Mouse (Mus musculus) heart, postnatal 36 days (tissue): ENCODE data around the gene Nubp1. TPM values are rescaled to one million over a fixed set of nuclear protein-coding genes. Genes with fewer than 3 reads are reported as not detected.

Experiments
- DNase-seq, 2 experiments: peaks; one replicate each; pipeline ENCODE4 v3.0.0; 2021 to 2022
- intact Hi-C: fragments of 180-260 bp; cut with DNase I; formaldehyde crosslinking; loops from one replicate; pipeline ENCODE4 v1.15.1; 2025
- total RNA-seq, 2 experiments: library from RNA; stranded (reverse); gene quantifications; 2 replicates each; pipeline ENCODE4 v1.2.3; 2021

The Nubp1 gene
- total RNA-seq, 2 experiments from 2014 or later: 8.9 to 9.0 TPM

GRCm38 (mm10) chr16:10415976-10416375 lies 4.2 kb downstream of the Nubp1 start:
- intact Hi-C loops: loop anchor here (2.0 kb wide), 1 partner anchor 105 kb away; no protein-coding TSS in a partner anchor

GRCm38 (mm10) chr16:10416866-10417265 lies 5.1 kb downstream of the Nubp1 start:
- intact Hi-C loops: loop anchor here (2.0 kb wide), 1 partner anchor 104 kb away; no protein-coding TSS in a partner anchor
- DNase-seq: no peak

More at GRCm38 (mm10) chr16:10415976-10416375, 4.2 kb downstream of the Nubp1 start:
- peak; percentile 22 to 58 for DNase-seq

DNA sequence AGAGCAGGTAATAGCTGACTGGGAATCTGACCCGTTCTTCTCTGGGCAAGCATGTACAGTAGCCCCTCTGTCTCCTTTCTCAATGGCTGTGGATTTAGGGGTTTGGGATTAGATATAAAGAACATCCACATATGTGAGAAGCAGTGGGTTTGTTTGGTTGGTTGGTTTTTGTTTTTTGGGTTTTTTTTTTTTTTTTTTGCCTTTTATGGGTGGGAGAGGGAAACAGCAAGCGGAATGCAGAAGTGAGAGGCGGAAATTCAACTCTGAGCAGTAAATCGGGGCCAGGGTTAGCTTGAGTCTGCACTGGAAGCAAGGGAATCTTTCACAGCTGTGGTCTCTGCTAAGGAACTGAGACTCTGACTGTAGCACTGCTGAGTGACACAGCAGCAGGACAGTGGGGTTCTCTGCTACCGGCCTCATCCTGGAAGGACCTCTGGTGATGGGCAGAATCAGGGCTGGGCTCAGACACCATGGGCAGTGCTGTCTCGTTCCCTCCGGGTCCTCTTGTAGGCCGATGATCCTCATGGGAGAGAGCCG lies 6.0 kb downstream of the Nubp1 start:
- intact Hi-C loops: loop anchor here (2.0 kb wide), 1 partner anchor 103 kb away; no protein-coding TSS in a partner anchor
- no peak for DNase-seq

DNA sequence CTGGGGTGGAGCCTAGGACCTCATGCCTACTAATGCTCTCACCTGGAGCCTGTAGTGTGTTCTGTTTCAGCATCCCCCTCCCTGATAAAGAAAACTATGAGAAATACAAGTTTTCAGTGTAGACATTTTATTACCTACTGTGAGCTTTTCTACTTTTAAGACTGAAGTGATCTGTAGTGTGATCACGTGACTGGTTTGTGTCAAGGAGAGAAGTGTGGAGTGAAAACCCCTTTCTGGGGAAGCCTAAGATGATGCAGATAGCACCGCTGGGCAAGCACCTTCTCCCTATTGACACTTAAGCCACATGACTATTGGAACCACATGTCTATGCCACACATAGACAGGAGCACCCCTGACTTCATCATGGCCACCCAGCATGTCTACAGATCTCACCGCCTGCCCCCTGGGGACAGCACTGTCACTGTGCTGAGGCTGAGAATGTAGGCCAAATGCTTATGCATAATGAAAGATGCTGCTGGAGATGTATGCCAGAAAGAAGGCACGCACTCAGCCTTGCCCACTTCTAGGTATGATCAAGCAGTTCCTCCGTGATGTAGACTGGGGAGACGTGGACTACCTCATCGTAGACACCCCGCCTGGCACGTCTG lies 8.8 kb downstream of the Nubp1 start:
- intact Hi-C loops: no loop called here
- no peak for DNase-seq

DNA sequence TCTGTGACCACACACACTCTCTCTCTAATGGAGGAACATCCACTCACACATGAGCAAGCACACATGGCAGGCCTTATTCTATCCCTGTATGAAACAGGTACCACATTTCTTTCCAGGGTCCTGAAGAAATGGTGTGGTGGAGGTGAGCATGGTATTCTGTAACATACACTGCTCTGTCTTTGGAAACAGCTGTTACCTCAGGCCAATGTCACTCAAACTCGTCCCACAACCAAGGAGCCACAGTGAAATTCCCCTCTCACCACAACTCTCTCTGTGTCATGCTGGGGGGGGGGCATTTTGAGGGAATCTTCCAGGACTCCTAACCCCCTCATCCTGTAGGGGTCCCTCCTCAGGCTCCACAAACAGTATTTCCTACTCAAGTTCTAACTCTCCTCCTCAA lies 20.2 kb downstream of the Nubp1 start:
- no peak for DNase-seq
- intact Hi-C loops: no loop called here

DNA sequence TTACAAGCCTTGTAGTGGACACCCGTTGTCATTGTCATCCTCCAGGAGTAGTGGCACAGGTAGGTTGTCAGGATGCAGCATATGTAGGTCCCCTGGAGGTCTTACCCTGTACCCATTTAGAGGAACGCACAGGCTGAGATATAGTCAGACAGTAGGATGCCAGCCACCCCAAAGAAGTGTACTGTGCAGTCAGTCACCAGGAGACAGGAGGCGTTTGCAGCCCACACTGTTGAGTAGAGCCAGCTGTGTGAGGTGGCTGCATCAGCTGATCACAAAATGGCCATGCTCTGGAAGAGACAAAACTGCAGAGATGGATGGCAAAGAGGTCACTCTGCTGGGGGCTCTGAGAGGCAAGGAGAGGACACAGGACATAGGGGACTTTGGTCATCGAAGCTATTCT lies 20.6 kb downstream of the Nubp1 start:
- intact Hi-C loops: no loop called here
- DNase-seq: no peak

DNA sequence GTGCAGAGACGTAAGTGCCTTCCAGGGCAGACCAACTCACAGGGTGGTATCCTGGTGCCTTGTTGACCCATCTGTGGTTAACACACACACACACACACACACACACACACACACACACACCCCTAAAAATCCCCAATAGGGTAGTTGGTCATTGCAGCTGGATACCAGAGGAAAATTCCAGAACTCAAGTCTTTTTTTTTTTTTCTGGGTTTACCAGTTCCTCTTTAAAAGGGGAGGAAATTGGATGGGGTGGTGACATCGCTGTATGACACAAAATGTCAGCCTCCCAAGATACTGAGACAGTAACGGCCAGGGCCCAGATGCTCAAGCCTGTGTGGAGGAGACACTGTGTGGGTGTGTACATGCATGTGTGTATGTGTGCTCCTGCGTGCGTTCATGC lies 21.6 kb downstream of the Nubp1 start:
- intact Hi-C loops: no loop called here
- no peak for DNase-seq

- intact Hi-C loops: no loop called here
- DNase-seq: no peak
These were observed 24.4 kb downstream of the Nubp1 start for GRCm38 (mm10) chr16:10436166-10436565.

DNA sequence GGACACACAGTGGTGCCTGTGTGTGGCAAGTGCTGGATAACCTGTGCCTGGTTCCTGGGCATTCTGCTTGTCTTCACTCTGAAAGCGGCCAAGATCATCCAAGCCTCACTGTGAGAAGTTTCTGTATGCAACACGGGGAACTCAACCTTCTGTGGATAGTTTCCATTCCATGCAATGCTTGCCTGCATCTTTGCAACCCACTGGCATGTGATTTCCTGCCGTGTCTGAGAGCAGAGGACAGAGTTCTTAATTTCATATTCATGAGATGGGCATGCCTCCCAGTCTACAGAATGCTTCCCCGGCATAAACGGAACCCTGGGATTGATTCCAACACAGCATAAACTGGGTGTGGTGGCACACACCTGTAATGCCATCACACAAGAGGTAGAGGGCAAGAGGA lies 26.3 kb downstream of the Nubp1 start:
- intact Hi-C loops: no loop called here
- DNase-seq: no peak

DNA sequence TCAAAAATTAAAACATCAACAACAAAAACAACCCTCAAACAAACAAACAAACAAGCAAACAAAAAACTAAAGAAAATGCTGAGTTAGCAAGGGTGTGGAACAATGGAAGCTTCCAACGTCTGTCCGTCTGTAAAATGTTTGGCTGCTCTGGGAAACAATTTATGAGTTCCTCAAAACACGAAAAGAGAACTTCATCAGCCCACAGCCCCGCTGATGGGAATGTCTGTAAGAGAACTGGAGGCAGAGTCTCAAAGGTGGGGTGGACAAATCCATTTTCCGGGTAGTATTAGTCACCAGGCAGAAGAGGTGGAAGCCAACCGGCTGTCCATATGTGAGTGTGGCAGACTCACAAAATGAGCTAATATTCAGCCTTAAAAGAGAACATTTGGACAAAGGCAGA lies 29.6 kb downstream of the Nubp1 start:
- intact Hi-C loops: no loop called here
- no peak for DNase-seq

DNA sequence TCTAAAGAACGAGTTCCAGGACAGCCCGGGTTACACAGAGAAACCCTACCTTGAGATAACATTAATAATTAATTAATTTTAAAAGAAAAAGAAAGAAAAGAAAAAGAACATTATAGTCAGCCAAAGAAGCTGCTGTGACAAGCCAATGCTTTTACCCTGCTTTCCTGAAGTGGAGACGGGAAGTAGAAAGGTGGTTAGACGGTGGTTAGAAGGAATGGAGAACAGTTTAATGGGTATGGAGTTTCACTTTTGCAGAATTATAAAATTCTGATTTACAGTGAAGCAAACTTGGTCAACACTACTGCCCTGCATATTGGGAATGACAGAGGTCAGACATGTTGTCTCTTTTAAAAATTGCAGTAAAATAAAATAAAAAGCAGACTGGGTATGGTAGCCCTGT lies 30.0 kb downstream of the Nubp1 start:
- intact Hi-C loops: no loop called here
- DNase-seq: no peak

DNA sequence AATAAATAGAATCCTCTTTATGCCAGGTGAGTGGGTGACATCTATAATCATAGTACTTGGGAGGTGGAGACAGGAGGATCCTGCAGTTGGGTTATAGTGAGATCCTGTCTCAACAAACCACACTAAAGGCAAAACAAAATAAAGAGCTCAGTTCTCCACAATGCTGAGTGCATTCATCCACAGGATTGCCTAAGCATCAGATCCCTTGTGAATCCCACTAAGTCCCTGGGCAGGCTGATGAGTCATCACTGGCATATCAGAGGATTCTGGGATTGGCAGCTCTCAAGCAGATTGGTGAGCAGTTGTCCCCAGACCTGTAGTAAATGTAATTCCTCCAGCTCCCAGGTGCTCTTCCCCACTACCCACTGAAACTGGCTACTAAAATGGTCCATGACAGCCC lies 32.0 kb downstream of the Nubp1 start:
- no peak for DNase-seq
- intact Hi-C loops: no loop called here

- intact Hi-C loops: no loop called here
- DNase-seq: no peak
These were observed 35.0 kb downstream of the Nubp1 start for GRCm38 (mm10) chr16:10446573-10447263.

DNA sequence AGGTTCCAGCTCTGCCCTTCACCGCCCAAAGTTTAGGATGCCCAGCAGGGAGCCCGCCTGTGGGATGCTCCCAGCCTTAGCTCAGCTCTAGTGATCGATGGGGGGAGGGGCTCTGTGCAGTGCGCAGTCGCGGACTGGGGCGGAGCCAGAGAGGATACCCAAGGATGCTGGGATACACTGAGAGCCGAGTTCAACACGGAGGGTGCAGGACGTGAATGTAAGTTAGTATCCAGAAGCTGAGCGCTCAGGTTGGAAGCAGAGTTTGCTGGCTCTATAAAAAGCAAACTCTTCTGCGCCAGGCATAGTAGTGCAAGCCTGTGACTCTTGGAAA lies 35.5 kb downstream of the Nubp1 start, which contains the start of gene Tvp23a:
Tvp23a (minus strand) TSS at position 99 of the 331 bp plus-strand sequence.
- peak; percentile 45 to 53 for DNase-seq
- intact Hi-C loops: no loop called here

GRCm38 (mm10) chr16:10447781-10448180 lies 36.0 kb downstream of the Nubp1 start:
- intact Hi-C loops: no loop called here
- no peak for DNase-seq

GRCm38 (mm10) chr16:10448931-10449330 lies 37.2 kb downstream of the Nubp1 start:
- no peak for DNase-seq
- intact Hi-C loops: no loop called here

DNA sequence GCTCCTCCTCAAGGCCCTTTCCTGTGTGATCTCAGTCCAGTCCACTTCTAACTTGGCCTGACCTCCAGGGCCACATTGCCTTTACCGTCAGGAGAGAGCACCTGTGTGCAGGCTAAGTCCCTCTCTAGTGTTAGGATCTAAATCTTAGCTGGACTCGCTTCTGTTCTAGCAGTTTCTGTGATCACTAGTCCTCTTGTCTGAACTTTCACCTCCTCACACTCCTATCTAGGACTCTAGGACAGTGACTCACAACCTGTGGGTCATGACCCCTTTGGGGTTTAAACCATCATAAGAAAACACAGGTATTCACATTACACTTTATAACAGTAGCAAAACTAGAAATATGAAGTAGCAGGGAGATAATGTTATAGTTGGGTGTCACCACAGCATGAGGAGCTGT lies 40.2 kb downstream of the Nubp1 start:
- intact Hi-C loops: no loop called here
- DNase-seq: no peak

DNA sequence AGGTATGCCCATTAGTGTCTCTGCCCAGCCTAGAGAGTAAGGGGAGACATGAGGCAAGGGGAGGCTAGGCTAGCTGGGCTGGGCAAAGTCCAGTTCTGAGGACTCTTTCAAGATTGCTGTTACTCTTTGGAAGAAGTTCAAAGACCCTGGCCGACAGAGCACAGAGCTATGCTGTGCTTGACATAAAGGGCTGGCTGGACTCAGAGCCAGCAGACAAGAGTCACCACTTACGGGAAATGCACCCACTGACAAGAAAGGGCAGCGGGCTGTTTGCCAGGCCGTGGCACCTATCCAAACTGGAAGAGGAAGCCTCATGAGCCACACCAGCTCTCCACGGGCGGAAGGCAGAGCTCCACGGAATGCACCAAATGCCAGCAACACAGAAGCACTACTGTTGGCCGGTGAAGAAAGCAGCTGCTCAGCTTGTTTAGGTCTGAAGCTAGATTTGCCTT lies 40.7 kb downstream of the Nubp1 start:
- intact Hi-C loops: no loop called here
- DNase-seq: peak; percentile 74 to 80

GRCm38 (mm10) chr16:10453872-10454582 lies 42.3 kb downstream of the Nubp1 start:
- intact Hi-C loops: no loop called here
- no peak for DNase-seq

- DNase-seq: no peak
- intact Hi-C loops: no loop called here
These were observed 42.8 kb downstream of the Nubp1 start for GRCm38 (mm10) chr16:10454583-10454974.

DNA sequence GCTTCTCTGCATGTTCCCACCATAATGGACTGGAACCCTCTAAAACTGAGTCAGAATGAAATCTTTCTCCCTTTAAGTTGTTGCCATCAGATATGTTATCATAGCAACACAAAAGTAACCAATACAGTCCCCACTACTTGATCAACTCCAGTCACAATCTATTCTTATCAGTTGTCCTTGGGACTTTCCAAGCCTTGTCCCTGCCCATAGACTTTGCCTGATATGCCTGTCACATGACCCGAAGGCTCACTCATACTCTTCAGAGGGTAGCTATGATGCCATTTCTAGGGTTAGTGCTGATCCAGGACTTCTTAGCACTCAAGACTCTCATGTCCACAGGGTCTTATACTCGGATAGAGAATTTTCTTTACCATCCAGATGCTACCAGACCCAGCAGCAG lies 48.4 kb downstream of the Nubp1 start:
- intact Hi-C loops: no loop called here
- DNase-seq: no peak
